Mouse (Mus musculus) spleen, adult 2 months (tissue): ENCODE results near the gene Myh14. TPM values are rescaled to one million over a fixed set of nuclear protein-coding genes. Genes with fewer than 3 reads are reported as not detected.
A peak's percentile ranks its signal among the peaks of the same experiment; 100 is the strongest.

Experiments used
- DNase-seq, 2 experiments: peaks; one replicate each; pipeline versions ENCODE4 v3.0.0 to v3.0.0-alpha.2; 2012 to 2021; ENCODE audit warnings: low spot score in 2 of 2, low read depth in 1 of 2
- H3K27ac ChIP-seq: fragments of 200-500 bp; 2 replicates; pipeline ENCODE4 v1.5.1; 2012; ENCODE audit warnings: low read length, inconsistent platforms; ENCODE audit not compliant: insufficient read depth
- H3K27me3 ChIP-seq: fragments of 200-500 bp; 2 replicates; pipeline ENCODE4 v1.6.1; 2012; ENCODE audit warnings: mild to moderate bottlenecking, moderate library complexity, low read length, inconsistent platforms; ENCODE audit not compliant: control insufficient read depth, insufficient read depth
- H3K36me3 ChIP-seq: fragments of 200-500 bp; 2 replicates; pipeline ENCODE4 v1.6.1; 2012; ENCODE audit warnings: mild to moderate bottlenecking, low read length, inconsistent platforms; ENCODE audit not compliant: control insufficient read depth, insufficient read depth
- H3K4me1 ChIP-seq: fragments of 200-500 bp; 2 replicates; pipeline ENCODE4 v1.6.1; 2011; ENCODE audit warnings: inconsistent platforms; ENCODE audit not compliant: control insufficient read depth, insufficient read depth, insufficient read length
- H3K4me3 ChIP-seq: fragments of 200-500 bp; 2 replicates; pipeline ENCODE4 v1.5.1; 2011; ENCODE audit warnings: mild to moderate bottlenecking, inconsistent platforms; ENCODE audit not compliant: insufficient read depth, insufficient read length; ENCODE audit errors: extremely low read depth
- CTCF ChIP-seq: fragments of 200-500 bp; IDR thresholded peaks from 2 replicates; pipeline ENCODE4 v1.5.1; 2011; ENCODE audit warnings: mild to moderate bottlenecking, inconsistent platforms; ENCODE audit not compliant: insufficient read depth, insufficient read length, insufficient replicate concordance; ENCODE audit errors: extremely low read depth
- POLR2A ChIP-seq: fragments of 200-500 bp; IDR thresholded peaks from 2 replicates; pipeline ENCODE4 v1.6.1; 2011; ENCODE audit warnings: low read depth, low read length, inconsistent platforms
- WGBS: fragments of 180-500 bp; shearing (Covaris S2); methylation state at CpG from one replicate; pipeline ENCODE4 v1.1.7; 2018; 5-methylcytosine and 5-hydroxymethylcytosine counted together
- polyA plus RNA-seq: library from polyadenylated mRNA; depleted of rRNA; stranded (reverse); fragments of >200 nt; gene quantifications from 2 replicates; pipeline ENCODE4 v1.2.3, GENCODE M21; 2012

Gene Myh14
- polyA plus RNA-seq, 1 experiment, result 0.63 TPM

- no peak for DNase-seq
- H3K4me1 ChIP-seq, result no peaks in the 10 kb centered on the region
- H3K27me3 ChIP-seq, result no peaks in the 10 kb centered on the region
- TF ChIP-seq CTCF, result no peak
- TF ChIP-seq POLR2A, result no peak
- no peaks in the 10 kb centered on the region for H3K36me3 ChIP-seq
- H3K4me3 ChIP-seq, result no peak overlapping the region
- H3K27ac ChIP-seq, result no peak overlapping the region
- 59% methylated on average over 8 of the region's 8 CpGs for WGBS
Observed at GRCm38 (mm10) chr7:44649094-44649610, 21.5 kb downstream of the Myh14 start.

- DNase-seq, result no peak
- Histone ChIP-seq H3K27ac (no peak overlapping the region), H3K36me3 (no peaks in the 10 kb centered on the region), H3K4me3 (no peak overlapping the region), H3K27me3 (no peaks in the 10 kb centered on the region), H3K4me1 (no peaks in the 10 kb centered on the region)
- TF ChIP-seq POLR2A (no peak), CTCF (no peak)
- 81% methylated on average over 10 of the region's 10 CpGs for WGBS
Observed at GRCm38 (mm10) chr7:44647729-44648128, 22.9 kb downstream of the Myh14 start.

GRCm38 (mm10) chr7:44647042-44647724, 23.5 kb downstream of the Myh14 start:
- Histone ChIP-seq H3K27me3 (no peaks in the 10 kb centered on the region), H3K27ac (no peak overlapping the region), H3K4me1 (no peaks in the 10 kb centered on the region), H3K36me3 (no peaks in the 10 kb centered on the region), H3K4me3 (no peak overlapping the region)
- DNase-seq, result peak; percentile 42 to 75
- WGBS, result 30% methylated on average over 7 of the region's 7 CpGs
- TF ChIP-seq CTCF (peak; percentile 63; the same call in 1 of the 2 replicates), POLR2A (no peak)

GRCm38 (mm10) chr7:44645951-44646350, 24.7 kb downstream of the Myh14 start:
- Histone ChIP-seq H3K4me1 (no peaks in the 10 kb centered on the region), H3K36me3 (no peaks in the 10 kb centered on the region), H3K27me3 (no peaks in the 10 kb centered on the region), H3K4me3 (no peak overlapping the region), H3K27ac (no peak overlapping the region)
- DNase-seq, result no peak
- WGBS, result 27% methylated on average over 15 of the region's 15 CpGs
- TF ChIP-seq POLR2A, result no peak
- TF ChIP-seq CTCF, result no peak

- TF ChIP-seq CTCF (no peak), POLR2A (no peak)
- Histone ChIP-seq H3K4me3 (no peak overlapping the region), H3K27ac (no peak overlapping the region), H3K27me3 (no peaks in the 10 kb centered on the region), H3K36me3 (no peaks in the 10 kb centered on the region), H3K4me1 (no peaks in the 10 kb centered on the region)
- WGBS, result 74% methylated on average over 5 of the region's 5 CpGs
- no peak for DNase-seq
Observed at GRCm38 (mm10) chr7:44645256-44645655, 25.4 kb downstream of the Myh14 start.

- Histone ChIP-seq H3K27ac (no peak overlapping the region), H3K36me3 (no peaks in the 10 kb centered on the region), H3K27me3 (peaks cover 6% of the 10 kb centered on the region; the same call in 1 of the 2 replicates), H3K4me1 (no peaks in the 10 kb centered on the region; the same call in 1 of the 2 replicates), H3K4me3 (no peak overlapping the region)
- 24% methylated on average over 8 of the region's 8 CpGs for WGBS
- TF ChIP-seq POLR2A (no peak), CTCF (peak; percentile 51; the same call in 1 of the 2 replicates)
- peak in 1 of 2 experiments; percentile 49 for DNase-seq
Observed at GRCm38 (mm10) chr7:44641887-44642286, 28.8 kb downstream of the Myh14 start.
